Mouse (Mus musculus) A20 (cell line): ENCODE data around the gene Chrdl2.
A peak's percentile ranks its signal among the peaks of the same experiment; 100 is the strongest.
"Not testable (repeated sequence)": the region's sequence is repeated elsewhere in the genome, so short reads cannot be mapped to it uniquely, and the experiment has no call there.

ENCODE experiments used
- DNase-seq: peaks from one replicate; pipeline ENCODE4 v3.0.0-alpha.2; 2011; ENCODE audit warnings: low read depth, low spot score

Chrdl2 gene

DNA sequence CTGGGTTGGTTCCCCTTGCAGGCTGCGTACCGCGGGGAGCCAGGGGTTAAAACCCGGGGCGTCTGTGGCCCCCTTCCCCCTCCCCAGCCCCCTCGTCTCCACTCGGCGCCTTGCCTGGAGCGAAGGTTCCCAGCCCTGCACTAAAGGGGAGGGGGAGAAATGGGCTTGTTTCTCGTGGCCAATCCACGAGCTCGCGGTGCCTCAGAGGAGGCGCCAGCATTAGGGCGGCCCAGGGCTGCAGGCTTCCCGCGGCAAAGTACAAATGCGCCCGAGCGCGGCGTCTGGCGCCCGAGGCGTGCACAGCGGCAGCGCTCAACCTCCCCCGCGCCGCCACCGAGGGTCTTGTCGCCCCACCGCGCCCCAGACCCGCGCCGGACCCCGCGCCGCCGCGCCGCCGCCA lies at the start of gene Chrdl2:
Chrdl2 (plus strand) TSS at position 383 of the 400 bp plus-strand sequence.
- DNase-seq: no peak

DNA sequence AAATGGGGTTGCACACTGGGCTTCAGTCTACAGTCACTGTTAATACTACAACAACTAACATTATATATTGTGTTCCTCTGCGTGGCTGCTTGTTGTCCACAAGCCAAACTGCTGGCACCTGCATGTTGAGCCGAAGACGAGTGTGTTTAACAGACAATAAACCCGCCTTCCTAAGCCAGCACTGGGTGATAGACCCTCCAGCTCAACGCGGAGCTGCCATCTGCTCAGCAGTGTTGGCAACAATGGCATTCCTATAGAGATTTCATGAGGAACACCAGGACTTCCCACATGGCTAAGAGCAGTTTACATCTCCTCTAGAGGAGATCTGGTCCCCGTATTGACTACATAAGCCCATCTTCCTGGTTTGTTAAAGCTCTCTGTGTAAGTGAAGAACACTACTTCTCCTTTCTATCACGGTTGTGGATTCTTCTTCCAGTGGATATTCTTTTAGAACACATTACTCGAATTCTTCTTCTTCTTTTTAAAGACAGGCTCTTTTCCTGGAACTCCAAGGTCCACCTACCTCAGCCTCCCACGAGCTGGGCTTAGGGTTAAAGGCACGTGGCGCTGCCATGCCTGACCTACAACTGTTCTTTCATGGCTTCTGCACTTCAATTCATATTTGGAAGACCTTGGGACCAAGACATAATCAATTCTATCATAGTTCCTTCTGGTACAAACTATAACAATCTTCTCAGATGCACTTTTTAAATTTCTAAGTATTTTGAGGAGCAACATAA lies 48.6 kb upstream of the Chrdl2 start:
- no peak for DNase-seq

DNA sequence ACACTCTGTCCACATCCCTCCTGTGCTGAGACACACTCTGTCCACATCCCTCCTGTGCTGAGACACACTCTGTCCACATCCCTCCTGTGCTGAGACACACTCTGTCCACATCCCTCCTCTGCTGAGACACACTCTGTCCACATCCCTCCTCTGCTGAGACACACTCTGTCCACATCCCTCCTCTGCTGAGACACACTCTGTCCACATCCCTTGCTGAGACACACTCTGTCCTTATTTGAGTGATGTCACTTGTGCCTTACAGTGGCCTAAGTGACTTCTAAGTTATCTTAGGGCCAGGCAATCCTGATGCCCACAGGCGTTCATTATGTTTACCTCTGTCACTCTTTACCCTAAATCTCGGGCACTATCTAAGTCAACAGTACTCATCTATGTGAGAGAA lies 45.4 kb upstream of the Chrdl2 start:
- DNase-seq: not testable (repeated sequence)

DNA sequence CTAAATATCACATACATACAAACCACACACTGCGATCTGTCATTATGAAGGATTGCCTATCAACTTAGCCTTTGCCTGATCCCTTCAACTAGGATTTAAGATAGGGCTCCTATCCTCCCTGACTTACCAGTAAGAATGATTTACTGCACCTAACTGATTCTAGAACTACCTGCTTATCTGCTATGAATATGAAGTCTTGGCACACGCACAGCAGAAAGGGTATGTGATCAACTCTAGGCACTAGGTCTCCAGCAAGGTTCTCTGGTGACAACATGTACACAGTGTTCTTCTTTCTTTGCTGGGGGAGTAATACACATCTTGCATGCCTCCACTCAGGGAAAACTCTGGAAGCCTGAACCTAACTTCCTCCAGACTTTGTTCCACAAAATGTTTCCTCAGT lies 44.5 kb upstream of the Chrdl2 start:
- DNase-seq: no peak

DNA sequence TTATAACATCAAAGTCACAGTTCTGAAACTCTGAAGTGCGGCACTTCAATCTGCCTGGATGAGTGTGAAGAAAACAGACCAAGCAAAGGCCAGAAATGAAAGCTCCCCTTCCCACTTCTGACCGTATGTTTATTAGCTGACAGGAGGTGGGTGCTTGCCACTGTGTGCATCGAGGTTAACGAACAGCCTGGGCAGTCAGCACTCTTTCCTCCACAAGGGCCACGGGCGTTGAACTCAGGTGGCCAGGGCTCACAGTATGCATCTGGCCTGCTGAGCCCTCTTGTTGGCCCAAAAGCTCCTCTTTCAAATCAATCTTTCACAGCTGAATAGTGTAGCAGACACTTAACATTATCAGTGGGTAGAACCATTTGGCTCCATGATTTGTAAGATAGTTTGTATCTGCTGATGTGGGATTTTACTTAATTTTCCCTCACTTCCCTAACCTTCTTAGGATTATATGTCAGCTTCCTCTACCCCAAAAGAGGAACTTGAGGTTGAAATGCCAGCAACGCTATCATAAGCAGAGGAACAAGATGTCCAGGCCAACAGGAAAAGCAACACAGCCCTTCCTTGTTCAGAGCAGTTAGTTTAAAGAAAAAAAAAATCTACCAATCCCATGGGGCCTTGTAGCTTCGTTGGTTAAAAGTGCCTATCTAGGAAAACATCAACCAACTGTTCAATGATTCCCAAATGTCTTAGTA lies 43.3 kb upstream of the Chrdl2 start:
- DNase-seq: no peak

DNA sequence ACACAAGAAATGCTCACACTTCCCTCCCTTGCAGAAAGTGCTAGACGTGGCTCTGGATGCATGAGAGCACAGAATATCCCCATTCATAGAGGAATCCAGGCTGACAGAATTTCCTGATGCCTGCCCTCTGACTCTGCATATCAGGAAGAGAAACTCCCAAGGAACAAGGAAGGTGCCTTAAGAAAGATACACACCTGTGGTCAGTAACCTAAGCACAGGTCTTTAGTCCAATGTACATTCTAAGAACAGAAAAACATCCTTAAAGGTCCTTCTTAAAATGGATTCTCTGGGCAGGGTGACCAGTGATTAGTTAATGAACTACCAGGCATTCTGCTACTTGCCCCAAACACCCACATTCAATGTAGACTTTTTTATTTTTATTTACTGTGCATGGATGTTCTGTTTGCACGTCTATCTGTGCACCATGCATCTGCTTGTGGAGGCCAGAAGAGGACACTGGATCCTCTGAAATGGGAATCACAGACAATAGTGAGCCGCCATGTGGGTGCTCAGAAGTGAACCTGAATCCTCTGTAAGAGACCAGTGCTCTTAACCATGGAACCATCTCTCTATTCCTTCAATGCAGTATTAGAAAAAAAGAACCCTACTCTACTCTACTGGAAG lies 42.6 kb upstream of the Chrdl2 start:
- no peak for DNase-seq

DNA sequence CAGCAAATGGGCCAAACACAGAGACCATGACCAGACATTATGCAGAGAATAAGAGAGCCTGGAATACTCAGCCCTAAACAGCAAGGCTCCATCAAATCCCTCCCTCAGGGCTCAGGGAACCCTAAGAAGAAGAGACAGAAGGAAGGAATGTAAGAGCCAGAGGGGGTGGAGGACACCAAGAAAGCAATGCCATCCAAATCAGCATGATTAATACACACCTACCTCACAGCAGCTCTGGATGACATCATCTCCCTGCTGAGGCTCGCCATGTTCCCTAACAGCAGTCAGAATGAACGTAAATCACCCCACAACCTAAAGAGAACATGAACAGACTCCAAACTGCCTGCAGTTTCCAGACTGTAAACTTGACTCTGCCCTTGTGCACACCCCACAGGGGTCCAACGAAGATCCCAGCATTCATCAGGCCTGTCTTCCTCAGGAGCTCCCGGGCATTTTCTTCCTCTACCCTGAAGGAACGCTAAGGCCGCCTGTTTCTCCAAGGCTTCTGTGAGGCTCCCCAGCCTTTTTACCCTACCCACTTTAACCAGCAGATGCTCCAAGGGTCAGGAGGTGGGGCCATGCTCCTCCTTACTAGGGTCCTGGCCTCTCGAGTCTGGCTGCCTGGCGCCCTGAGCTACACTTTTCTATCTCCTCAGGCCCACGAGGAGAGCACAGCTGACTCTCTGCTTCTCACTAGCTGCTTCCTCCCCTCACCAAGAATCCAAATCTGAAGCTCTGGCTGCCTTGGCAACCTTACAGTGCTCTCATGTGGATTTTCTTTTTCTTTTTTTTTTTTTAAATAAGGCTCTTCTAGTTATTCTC lies 40.7 kb upstream of the Chrdl2 start:
- DNase-seq: no peak

DNA sequence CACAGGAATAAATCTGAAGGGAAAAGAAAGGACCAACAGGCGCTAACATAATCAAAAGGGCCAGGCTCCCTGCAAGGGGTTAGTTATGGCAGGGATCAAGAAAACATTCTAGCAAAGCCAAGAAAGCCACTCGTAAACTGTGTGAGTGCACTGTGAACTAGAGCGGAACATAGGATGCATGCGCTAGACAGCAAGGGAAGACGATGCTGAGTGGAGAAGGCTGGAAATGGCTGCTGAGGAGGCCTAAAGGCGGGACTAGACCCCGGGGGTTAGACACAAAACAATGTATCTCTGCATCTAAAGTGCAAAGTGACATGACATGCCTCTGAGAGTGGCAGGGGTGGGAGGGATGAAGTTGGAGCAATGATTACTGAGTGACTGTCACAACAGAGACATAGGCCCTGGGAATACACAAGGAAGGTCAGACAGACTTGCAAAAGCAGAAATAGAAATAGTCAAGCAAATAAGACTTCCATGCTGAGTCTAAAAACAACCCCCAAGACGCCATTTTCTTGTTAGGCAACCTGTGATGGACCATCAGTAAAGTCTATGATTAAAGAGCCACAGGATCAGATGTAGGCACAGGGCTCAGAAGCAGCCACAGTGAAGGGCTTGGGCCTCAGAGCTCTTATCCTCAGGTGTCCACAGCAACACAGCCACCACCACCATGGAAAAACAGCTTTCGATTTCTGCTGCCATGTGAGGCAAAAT lies 39.8 kb upstream of the Chrdl2 start:
- DNase-seq: no peak

DNA sequence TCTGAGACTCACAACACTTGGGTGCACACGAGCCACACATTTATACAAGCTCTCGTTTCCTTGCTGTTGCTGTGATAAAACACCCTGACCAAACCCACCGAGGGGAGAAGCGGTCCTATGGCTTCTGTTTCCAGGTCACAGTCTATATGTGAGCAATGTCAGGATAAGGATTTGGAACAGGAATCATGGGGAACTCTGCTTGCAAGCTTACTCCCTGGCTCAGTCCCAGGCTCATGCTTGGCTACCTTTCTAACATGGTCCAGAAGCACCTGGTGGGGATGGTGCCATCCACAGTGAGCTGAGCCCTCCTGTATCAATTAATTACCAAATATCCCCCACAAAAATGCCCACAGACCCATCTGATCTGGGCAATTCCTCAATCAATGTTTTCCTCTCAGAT lies 36.8 kb upstream of the Chrdl2 start:
- DNase-seq: no peak

DNA sequence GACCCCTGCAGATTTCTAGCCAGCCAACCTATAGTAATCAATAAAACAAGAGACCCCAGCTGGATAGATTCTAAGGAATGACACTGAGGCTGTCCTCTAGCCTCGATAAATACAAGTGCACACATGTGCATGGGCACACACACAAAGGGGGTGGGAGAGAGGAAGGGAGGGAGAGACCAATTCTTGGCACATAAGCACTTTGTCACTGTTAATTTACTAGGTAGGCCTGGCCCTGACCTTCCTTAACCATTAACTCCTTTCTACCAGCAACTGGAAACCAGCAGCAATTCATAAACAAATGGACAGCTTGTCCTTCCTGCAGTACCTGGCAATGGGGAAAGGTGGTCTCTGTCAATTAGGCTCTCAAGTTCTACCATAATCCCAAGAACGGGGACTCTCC lies 34.0 kb upstream of the Chrdl2 start:
- no peak for DNase-seq

DNA sequence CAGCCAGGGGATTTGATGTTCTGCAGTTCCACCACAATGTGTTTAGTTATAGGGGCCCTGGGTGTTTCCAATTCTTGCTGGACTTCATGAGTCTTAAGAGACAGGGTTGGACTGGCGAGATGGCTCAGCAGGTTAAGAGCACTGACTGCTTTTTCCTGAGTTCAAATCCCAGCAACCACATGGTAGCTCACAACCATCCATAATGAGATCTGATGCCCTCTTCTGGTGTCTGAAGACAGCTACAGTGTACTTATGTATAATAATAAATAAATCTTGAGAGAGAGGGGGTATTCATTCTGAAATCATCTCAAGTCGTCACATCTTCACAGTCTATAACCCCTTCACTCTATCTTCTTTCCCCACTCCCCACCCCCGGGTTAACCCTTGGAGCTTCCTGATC lies 33.1 kb upstream of the Chrdl2 start:
- not testable (repeated sequence) for DNase-seq

DNA sequence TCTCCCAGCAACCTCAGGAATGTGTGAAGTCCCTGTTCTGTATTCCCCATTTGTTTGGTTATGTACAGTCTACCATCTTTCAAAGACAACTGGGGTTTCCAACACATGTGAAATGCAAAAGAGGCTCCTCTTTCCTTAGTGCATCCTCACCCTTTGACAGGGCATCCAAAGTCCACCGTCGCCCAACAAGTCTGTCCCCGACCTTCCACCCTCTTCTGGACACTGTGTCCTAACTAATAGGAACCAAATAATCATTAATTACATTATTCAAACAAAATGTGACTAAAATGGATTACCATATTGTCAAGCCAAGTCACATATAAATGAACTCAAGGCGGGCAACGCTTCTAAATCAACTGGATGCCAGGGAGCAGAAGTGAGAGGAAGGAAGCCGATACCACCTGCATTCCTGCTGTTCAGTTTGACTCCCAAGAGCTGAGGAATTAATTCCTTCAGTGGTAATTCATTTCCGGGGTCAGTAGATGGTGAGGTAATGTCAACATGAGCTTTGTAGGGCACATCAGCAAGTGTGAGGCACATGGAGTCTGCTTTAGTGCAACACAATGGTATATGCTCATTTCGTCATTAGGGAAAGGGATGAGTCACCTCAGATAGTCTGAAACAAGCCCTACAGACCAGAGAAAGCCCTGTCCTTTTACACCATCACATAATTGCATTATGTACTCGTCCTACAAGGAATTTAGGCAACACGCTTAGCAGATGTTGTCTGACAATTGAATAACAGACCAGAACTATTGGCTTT lies 31.6 kb upstream of the Chrdl2 start:
- DNase-seq: no peak

DNA sequence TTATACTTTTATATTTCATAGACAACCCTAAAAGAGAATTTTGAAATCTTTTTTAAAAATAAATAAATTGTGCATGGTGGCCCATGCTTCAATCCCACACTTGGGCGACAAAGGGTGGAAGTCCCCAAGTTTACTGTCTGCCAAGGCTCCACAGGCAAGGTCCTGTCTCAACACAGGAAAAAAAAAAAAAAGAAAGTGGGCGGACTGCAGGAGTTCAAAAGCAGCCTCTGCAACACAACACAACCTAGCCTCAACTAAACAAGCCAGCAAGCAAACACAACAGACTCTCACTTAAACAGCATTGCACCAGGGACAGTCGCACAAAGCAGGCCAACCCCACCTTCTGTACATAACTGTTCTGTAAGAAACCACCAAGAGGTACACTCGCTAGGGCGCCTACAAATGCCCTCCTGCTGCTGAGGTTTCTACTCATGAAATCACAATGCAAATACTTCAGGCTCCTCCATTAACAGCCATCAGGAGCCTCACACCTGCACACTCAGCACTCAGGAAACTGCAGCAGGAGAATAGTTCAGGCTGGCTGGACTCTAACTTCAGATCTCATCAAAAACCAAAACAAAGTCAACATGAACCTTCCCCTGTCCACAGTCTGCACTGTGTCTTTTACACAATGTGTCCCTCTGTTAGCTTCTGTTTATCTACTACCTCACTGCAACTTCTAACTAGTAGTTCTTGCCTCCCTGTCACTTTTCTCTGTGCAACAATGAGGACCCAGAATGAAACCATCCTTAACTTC lies 30.0 kb upstream of the Chrdl2 start:
- peak; percentile 53 for DNase-seq

DNA sequence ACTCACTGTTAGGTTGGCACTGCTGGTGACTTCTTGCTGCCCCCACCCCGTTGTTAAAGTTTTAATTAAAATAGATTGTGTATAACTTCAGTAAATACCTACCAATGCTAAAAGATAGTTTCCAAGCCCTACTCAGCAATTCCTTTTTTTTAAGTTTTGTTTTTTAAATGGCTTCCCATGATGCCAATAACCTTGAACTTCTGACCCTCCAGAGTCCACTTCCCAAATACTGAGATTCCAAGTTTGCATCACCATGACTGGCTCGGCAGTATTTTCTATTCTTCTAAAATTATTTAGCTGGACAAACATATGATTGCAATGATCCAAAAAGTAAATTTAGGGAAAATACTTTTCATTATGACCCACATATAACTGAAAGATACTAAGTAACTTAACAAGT lies 27.9 kb upstream of the Chrdl2 start:
- no peak for DNase-seq

DNA sequence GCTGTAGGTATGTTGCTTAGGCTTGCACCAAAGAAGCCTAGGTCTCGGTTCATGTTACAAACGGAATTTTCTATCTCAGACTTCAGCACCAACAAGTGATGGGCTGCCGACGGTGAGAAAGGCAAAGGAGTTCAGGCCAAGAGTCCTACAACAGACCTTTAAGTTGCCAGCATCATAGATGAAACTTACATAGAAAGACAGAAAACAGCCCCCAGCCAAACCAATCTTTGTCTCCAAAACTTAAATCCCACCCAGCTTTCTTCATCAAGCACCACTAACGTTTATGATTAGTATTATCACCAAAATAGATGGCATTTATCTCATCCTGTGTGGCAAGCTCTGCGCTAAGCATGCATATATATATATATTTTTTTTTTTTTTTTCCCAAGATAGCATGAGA lies 26.9 kb upstream of the Chrdl2 start:
- no peak for DNase-seq

DNA sequence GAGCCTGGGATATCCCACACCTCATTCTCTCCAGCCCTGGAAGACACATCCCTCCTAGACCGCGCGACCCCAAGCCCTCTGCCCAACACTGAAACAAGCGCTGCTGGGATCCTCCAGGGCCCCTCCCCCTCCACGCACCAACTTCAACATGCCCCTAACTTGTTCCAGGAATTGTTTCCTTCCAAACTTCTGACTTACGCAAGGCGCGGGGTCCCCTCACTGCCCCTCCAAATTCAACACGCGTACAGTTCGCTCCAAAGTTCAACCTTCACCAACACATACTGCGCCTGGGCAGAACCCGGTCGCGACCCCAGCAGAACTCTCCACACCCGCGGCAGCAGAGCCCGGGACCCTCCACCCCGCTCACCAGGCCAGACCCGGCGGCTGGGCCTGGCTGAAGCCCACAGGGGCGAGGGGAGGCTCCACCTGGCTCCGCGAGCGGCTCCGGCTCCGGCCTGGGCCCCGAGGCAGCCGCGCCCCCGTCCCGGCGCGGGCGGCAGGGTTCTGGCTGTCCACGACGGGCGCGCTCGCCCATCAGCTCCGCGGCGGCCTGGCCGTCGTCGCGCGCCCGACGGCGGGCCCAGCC lies 26.3 kb upstream of the Chrdl2 start:
- peak; percentile 64 for DNase-seq

DNA sequence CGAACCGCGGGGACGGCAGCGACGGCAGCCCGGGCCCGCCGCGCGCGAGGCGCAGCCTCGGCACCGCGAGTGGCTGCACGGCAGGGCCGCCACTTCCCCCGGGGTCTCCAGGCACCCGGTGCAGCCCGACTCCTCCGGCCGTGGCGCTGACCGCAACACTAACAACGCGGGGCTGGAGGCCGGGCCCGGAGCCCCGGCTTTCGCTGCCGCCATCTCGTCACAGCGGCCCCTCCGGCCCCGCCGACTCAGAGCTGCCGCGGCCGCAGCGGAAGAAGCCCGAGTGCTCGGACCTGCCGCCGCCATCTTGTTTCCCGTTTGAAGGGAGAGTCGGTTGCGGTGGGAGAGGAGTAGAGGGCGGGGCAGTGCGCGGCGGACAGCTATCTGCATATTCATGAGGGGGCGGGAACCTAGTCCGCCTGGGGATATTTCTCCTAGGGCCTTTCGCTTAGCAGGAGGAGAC lies 25.8 kb upstream of the Chrdl2 start, which contains the start of gene Rnf169:
Rnf169 (minus strand) TSS at position 317 of the 460 bp plus-strand sequence.
- DNase-seq: peak; percentile 95

DNA sequence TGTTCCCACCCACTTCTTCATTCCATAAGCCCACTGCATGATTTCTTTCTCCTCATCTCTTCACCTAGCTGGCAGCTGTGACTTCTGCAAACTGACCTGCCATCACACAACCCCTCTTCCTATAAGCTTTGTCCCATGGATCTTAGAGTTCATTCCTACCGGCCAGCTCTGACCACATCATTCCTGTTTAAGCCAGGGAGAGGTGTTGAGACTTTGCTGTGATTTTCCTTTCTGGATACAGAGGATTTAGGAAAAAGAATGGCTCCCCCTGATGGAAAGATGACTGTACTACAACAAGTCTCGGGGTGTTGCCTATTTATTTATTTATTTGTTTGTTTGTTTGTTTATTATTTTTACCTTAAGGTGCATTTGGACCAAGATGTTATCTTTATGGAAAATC lies 24.7 kb upstream of the Chrdl2 start:
- peak; percentile 44 for DNase-seq
